Mouse (Mus musculus) embryo, embryonic 11.5 days (tissue): ENCODE results near the gene Gm572.
A peak's percentile ranks its signal among the peaks of the same experiment; 100 is the strongest.

Source experiments
- DNase-seq: peaks from one replicate; pipeline ENCODE4 v3.0.0-alpha.2; 2012; ENCODE audit warnings: low read depth, low spot score

Gene Gm572

DNA sequence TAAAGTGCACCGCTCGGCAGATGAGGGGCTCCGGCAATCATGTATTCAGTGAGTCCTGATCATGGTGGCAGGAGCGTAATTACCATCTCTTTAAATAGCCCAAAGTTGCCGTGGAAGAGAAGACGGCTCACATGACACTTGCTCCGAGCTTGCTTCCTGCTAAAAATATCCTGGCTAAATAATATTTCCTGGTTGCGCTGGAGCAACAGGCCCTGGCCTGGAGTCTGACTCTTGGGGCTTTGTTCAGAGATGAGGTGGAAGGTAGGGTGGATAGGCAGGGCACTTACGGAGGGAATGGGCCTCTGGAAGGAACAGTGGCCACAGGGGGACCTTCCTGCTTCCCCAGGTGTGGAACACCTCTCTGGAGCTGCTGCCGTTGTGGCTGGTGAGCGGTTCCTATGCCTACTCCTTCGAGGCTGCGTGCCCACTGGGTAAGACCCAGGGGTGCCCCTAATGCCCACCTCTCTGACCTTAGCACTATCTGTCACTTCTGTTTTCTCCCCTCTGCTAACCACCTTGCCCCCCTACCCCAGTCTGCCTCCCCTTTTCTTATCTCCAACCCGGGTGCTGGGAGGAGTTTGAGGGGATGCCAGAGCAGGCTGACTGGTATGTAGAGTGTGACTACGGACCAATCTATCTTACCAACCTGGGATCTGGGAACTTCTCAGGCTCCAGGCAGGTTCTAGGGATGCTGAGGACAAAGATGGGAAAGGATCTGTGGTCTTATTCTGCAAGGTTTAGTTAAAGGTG, 24.1 kb downstream of the Gm572 start:
- no peak for DNase-seq

DNA sequence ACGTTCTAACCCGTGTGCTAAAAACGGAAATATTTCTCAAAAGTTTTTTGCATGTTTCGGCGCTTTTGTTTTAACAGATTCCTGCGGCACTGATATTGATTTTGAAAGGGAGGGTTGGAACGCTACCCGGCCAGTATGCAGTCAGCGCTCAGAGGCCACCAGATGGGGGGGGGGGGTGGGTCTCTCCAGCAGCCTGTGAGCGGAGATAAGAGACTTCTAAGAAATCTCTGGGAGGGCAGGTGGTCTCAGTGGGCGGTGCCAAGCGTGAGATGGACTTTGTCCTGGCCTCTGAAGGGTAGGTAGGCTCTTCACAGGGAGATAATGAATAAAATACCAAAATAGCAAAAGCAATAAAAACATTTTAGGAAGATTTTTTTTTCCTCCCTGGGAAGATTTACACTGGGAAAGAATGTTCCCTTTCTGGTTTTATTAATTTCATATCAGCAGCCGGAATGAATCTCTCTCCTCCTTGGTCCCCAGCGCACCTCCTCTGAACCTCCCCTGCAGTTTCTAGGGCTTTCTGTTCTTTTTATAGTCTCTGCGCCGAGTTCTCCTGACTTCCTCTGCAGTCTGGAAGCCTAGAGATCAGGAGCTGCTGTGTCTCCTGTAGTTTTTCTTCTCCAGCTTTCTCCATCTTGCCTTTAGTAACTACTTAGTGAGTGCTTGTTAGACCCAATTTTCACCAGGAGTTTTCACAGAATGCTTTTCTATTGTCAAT, 28.3 kb downstream of the Gm572 start:
- no peak for DNase-seq

DNA sequence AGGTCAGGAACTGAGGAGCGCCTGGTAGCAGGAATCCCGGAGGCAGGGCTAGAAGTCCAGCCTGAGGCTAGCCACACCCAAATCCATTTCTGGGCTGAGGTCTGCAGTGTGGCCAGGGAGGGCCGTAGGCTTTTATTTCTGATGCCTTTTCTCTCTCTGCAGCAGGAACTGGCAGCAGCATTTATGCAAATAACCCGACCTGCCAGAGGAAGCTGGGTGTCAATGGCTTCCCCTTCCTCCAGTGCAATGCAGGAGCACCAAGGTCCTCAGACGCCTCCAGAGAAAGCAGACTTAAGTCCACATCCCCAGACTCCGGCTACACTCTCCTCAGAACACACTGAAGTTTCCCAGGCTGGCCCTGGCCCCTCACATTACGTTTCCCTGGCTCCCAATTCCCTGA, 31.9 kb downstream of the Gm572 start:
- no peak for DNase-seq

DNA sequence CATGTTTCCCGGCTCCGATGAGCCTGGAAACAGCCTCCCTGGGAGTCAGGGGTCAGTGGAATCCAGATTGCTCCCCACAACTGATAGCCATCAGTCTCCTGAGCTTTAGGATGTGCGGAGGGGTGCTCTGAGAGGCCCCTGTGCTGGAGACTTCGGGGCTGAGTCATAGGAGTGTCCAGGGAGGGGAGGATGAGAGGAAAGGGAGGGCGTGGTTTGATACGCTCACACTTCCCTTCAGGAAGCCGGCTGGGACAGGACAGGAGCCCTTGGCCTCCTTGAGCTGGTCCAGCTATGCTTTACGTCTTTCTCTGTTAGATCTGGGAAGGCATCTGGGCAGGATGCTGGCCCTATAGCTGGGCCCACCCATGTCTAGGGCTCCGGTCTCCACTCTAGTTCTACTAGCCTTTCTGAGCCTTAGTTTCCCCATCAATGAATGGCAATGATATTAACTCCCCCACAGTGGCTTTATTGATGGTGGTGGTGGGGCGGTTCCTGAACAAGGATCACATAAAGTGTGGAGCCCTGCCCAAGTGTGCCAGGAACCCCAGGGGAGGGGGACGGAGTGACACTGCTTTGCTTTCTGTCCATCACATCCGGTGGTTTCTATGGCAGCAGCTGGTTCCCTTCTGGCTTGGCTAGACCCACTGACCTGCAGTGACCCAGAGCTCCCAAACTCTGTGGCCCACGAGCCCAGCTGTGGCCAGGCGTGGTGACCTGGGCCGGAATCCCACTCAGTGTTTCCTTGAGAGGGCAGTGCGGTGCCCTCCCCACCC, 33.3 kb downstream of the Gm572 start:
- DNase-seq: no peak

DNA sequence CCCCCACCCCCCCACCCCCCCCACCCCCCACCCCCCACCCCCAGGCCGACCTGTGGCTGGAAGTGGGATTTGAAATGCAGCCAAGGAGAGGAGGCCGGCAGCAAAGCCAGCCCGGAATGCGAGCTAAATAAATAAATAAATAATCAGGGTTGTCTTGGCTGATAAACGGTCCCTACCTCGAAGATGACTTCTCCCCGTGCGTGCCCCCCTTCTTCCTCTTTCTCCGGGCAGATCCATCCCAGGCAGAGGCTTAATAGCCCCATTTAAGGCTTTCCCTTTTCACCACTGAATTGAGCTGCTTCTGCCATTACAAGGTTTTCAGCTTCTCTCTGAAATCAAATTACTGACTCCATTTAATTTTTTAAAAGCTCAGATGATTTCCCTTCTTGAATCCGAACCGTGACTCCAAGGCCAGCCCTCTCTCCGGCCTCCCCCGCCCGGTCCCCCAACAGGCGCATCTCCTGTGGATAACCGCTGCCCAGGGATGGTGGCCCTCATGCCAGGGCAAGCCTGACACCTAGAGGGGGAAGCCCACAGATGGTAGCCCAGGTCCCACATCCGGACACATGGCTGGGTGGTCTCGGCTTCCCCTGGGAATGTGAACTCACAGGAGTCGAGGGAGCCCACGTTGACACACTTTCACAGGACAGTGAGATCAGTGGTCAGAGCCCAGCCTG, 34.0 kb downstream of the Gm572 start:
- DNase-seq: no peak

DNA sequence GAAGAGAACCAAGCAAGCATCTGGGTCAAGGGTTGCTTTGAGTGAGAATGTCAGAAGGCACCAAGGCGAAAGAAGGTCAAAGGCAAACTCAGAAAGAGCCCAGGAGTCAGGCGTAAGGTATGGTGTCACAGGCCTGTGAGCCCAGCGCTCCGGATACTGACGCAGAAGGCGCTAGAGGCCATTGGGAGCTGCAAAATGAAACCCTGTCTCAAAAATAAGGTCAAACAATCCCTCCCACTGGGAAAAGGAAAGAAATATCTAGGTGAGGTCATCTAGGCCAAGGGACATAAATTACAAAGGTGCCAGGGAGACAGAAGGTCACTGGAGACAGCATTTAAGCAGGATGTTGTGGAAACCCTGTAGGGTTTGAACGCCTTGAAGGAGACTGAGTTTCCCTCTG, 35.0 kb downstream of the Gm572 start:
- DNase-seq: no peak

DNA sequence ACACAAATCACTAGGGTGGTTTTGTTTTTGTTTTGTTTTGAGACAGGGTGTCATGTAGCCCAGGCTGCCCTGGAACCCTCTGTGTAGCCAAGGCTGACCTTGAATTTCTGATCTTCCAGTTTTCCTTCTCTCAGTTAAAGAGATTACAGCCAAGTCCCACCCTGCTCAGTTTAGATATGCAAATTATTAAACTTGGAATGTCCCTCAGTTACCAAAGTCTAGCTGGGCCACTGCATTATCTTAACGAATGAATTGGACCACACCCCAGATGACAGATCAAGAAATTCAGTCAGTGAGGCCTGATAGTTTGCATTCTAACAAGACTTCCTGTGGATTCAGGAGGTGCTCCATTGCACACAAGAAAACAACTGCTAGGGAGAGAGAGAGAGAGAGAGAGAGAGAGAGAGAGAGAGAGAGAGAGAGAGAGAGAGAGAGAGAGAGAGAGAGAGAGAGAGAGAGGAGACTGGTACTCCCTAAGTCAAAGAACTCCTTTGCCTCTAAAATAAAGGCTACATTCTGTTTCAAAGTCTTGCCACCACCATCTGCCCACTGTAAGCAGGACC, 37.5 kb downstream of the Gm572 start:
- no peak for DNase-seq

DNA sequence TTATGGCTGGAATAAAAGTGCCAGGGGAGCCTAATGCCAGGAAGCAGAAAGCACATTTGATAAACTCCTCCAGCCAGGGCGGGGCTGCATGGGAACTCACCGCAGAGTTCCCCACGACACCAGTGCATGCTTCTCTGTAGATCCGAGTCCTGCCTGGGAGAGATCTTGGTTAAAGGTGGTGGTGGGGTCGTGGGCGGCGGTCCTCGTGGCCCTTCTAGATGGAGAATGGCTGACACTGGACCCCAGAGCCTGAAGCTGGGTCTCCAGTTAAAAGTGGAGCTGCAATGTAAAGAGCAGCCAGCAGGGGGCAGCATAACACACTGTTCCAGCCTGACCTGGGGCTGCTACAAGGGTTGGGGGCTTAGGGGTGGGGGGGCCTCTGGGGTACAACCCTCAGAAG, 38.3 kb downstream of the Gm572 start:
- peak; percentile 46 for DNase-seq

DNA sequence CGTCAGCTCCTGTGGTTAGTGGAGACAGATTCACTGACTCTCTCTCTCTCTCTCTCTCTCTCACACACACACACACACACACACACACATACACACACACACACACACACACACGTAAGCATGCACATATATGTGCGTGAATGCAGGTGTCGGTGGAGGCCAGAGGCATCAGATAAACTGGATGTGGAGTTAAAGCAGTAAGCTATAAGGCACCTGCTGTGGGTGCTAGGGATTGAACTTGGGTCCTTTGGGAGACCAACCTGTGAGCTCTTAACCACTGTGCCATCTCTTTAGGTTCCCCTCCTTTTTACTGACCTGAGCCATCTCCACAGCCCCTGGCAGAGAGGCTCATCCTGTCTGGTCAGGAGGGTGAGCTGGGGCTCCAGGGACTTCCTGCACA, 39.8 kb downstream of the Gm572 start:
- no peak for DNase-seq

DNA sequence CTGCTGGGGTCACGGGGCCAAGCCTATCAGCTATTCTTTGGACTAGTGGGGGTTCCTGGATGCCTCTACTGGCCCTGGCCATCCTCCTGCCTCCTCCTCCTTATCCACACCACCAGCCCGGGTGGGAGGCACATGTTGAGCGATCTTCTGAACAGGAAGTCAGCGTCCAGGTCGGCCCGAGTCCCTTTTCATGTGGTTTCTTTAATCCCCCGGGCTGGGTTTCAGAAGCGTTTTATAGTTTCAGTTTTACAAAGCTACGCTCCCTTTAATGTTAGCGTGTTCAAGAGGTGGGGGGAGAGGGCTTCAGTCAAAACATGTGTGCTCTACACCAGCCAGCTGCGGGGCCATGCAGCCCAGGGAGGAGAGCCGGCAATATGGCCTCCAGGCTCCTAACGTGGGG, 40.4 kb downstream of the Gm572 start:
- no peak for DNase-seq

DNA sequence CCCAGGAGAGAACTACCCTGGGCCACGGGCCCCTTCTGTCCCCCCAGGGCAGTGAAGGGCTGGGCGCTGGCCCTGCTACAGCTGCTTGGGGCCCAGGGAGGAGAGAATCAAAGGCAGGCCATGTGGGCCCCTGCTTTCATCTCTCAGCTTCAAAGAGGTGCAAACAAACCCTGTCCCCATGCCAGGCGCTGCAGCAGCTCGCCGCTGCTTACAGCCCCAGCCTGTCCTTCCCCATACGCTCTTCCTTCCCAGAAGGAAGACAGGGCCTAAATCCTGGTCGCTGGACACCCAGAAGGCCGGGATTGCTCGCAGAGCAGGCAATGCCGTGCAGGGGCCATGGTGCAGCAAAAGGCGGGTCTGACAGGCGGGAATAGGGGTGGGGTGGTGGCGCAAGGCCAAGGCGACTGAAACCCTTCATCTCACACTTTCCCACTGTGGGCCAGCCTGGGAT, 43.4 kb downstream of the Gm572 start:
- DNase-seq: no peak

DNA sequence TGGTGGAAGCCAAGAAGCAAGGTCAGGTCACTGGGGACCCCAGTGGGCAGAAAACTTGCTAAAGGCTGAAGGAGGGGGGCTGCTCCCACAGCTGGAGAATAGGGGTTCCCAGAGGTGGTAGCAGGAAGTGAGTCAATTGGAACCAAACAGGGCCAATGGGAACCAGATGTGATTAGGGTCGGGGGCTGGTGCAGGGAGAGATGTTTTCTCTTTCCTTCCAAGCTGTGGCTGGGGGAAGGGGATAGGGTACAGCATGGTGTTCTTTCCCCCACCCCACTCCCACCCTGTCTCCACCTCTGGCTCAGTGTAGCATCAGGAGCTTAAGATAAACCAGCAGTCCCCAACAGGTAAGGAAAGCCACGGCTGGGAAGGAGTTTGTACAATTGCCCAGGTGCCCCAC, 45.0 kb downstream of the Gm572 start:
- peak; percentile 39 for DNase-seq

DNA sequence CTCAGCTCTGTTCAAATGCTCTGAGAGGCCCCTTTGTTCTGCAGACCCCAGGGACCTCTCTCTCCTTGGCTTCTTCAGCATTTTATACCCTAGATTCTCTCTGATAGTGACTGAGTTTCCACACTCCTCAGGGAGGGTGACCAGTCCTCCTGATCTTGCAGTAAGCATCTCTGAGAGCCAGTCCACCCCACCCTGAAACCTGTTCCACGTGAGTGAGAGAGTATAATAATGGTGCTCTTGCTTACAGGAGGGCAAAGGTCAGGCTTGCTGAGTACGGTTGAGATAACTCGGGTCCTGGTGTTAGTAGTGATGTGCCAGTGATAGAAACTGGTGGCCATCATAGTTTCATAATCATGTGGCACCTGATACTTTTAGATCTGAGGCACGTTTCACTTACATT, 48.1 kb downstream of the Gm572 start:
- DNase-seq: no peak

DNA sequence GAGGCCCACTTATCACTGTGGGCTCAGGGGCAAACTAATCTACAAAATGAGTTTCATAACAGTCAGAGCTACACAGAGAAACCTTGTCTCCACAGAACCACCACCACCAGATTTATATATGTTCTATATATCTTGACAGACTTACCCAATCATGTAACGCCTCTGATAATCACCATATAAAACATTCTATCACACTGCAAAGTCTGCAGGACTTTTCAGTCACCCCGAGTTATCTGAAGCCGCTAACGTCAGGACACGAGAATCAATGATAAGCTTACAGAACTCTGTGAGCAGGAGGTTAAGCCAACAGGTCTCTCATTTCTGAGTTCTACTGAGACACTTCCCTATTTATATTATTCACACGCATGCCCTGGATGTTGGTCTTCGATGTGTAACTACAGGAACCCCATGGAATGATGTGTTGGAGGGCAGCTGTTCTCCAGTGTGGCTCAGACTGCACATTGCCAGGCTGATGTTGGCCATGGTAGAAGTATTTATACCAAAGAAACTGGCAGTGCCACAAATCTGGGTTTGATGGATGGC, 50.4 kb downstream of the Gm572 start:
- DNase-seq: no peak

DNA sequence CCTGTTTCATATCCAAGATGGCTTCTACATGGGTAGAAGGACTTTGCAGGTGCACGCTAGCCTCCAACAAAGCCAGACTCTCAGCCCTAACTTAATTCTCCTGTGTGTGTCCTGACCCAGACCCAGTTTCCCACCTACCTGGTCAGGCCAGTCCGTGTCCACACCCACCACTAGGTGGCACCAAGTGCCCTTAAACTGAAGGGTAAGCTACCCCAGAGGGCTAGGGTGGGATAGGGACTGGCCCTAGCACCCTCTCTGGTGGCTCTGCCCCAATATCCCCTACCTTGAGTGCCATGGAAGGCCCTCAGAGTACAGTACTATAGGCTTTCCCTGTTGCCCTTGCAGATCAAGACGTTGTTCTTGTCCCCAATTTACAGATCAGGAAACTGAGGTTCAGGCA, 61.6 kb downstream of the Gm572 start:
- DNase-seq: no peak

DNA sequence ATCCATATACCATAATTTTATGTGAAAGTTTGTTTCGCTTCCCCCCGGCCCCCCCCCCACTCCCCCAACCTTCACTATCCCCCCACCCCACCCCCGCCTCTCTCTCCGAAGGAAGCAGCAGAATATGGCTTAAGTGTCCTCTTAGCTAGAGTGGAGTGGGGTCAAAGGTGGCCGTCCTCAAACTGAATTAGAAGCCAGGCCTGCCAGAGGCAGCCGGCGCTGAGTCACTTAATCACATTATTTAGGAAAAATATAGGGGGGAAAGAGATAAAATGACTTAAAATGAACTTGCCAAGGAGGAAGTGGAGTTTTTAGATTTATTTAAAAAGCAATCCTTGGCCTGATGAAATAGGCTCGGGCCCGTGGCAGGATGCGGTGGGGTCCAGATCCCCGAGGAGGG, 65.7 kb downstream of the Gm572 start:
- DNase-seq: no peak

DNA sequence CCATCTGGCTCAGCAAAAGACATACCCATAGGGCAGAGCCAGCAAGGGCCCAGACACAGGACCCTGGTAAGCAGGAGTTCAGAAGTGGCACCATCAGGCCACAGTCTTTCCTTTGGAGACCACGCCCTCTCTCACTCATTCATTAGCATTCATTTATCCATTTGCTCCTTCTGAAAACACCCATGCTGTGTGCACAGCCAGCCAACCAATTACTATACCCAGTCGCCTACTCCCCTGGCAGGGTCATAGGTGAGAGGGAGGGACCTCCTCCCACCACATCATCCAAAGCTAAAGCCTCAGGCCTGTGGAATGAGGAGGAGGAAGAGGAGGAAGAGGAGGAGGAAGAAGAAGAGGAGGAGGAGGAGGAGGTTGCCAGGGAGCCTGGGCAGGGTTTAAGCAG, 67.3 kb downstream of the Gm572 start:
- DNase-seq: no peak

DNA sequence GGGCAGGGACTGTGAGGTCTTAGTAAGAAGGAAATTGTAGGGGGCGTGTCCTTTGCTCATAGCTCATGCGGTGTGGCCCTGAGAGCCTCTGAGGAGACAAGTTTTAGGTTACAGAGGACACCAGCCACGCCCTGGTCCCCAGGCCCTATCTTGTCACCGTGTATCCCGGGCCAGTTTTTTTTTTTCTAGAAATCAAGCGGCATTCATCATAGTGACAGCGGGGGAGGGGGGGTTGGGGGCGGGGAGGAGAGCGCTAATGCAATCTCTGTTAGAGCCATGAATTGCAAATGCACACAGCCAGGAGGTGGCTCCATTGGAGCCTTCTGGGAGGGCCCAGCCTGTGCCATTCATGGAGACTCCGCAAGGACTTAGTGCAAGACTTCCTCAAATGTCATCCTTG, 68.2 kb downstream of the Gm572 start:
- DNase-seq: no peak

DNA sequence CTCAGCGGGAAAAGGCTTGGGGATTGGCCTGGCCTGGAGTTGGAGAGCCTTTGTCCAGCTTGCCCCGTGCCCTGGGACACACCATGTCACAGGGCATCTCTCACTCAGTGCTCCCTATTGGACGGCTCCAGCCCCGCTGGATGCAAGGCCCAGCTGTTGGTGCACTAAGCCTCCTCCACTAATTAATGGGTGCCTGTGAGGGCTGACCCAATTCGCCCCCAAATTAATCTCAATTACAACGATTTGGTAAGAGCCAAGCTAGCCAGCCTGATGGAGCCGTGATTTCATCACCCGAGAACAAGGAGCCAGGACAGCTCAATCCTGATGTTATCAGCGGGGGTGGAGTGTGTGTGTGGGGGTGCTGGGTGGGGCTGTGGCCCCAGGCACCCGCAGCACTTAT, 69.5 kb downstream of the Gm572 start:
- no peak for DNase-seq

DNA sequence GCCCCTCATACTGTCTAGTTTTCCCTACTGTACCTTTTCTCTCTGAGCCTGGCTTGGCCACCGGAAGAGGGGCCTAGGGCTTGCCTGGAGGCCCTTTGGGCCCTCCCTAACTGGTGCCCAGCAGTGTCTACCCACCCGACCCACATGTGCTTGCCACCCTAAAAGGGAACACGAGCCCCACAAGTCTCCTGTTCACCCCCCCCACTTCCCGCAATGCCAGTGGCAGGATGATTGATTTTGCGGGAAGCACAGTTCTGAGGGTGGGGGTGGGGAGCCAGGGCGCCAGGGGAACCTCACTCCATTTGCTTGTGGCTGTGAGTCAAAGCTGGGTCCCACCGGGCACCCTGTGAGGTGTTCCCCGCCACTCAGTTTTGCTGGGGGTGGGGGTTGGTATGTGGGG, 70.9 kb downstream of the Gm572 start:
- no peak for DNase-seq

DNA sequence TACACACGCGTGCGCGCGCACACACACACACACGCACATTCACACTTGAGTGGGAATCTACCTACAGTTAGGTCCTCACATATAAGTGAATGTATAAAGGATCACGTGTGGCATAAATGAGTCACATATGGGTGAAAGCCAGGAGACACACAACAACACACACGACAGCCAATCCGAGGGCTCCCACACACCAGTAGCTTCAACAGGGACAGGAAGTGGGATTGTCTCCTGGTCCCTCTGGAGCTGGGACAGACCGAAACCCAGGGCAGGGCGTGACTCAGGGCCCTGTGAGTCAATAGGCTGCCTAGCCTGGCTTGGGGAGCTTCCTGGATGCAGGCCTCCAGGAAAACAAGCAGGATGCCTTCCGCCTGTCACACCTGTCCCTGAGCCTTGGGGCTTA, 71.6 kb downstream of the Gm572 start:
- no peak for DNase-seq
